Mouse (Mus musculus): Measurements from ENCODE around the gene Ralbp1. TPM values are rescaled to one million over a fixed set of nuclear protein-coding genes. Genes with fewer than 3 reads are reported as not detected.

Ralbp1 gene
- total RNA-seq, 1 experiment from 2014 or later, result 116 TPM

DNA sequence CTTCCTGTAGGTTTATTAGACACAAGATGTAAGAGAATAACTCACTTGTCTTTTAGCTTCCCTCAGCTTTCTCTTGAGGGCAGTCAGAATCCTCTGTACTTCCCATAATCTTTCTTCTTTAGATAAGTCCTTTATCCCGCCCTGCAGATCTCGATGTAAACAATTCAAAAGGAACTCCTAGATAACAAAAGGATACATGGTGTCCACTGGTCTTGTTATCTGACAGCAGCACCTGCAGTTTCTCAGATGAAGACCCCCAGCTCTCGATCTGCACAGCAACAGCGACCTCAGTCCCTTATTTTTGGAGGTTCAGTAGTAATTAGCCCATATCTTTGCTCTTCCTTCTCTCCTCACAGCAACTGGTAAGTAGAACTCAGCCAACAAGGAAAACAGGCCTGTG, 28.0 kb downstream of the Ralbp1 start:
- ATAC-seq (replicated peaks; ENCODE audit: low read depth, poor library complexity, severe bottlenecking), result peak; percentile 30; the same call in 1 of the 2 replicates

DNA sequence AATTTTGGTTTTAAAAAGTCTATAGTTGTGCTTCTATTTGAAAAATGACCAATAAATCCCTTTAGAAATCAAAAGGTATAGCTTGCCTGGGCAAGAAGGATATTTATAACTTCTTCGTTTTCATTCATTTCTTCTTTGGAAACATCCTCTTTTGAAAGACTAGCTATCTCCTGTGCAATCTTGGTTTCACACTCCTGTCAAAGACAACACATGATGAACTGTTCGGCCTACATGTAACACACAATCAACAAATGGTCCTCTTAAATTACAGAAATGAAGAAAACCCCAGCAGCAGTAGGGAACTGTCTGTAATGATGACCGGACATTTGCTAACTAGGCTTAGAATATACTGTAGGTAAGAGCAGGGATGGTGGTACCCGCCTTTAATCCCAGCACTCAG, 31.6 kb downstream of the Ralbp1 start:
- no peak for ATAC-seq (replicated peaks; ENCODE audit: low read depth, poor library complexity, severe bottlenecking)

DNA sequence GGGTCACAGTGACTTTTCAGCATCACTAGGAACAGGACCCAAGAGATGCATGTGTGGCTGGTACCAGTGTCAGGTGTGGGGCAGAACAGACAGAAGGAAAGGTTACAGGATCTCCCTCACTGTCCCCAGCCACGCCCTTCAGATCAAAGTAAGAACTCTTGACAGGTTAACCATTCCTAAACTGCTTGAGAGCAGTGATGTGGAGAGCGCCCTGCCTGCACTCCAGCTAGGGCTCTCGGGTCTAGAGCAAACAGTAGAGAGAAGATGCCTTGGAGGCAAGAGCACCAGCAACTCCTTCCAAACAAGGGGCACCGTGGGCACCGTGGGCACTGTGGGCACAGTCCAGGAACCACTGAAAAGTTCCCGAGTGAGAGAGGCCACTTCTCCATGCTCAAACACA, 32.3 kb downstream of the Ralbp1 start:
- ATAC-seq (replicated peaks; ENCODE audit: low read depth, poor library complexity, severe bottlenecking), result no peak

DNA sequence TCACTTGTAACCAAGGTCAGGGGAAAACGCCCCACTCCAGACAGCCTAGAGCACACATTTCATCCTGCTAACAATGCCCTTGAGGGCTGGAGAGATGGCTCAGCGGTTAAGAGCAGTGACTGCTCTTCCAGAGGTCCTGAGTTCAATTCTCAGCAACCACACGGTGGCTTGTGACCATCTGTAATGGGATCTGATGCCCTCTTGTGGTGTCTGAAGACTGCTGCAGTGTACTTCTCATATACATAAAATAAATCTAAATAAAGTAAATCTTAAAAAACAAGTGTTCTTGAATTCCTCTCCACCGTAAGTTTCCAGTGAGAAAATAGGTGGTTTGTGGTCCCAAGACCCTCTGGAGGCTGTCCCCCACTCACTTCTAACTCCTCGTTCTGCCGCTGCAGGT, 33.8 kb downstream of the Ralbp1 start:
- no peak for ATAC-seq (replicated peaks; ENCODE audit: low read depth, poor library complexity, severe bottlenecking)

DNA sequence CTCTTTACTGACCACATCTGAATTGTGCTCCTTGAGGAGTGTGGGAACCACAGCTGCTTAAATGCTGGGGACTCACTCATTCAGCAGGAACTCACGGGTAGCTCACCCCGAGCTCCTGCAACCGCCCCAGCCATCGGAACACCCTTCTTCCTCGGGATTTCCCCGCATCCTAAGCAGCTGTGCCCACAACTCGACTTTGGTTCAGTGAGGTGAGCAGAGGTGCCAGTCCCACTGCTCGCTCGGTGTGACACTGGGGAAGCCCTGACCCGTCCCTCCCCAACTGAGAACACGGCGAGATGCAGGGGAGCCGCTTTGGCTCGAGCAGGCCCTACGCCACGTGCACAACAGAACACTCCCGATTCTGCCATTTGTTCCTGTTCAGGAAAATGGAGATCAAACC, 35.1 kb downstream of the Ralbp1 start:
- ATAC-seq (replicated peaks; ENCODE audit: low read depth, poor library complexity, severe bottlenecking), result no peak

DNA sequence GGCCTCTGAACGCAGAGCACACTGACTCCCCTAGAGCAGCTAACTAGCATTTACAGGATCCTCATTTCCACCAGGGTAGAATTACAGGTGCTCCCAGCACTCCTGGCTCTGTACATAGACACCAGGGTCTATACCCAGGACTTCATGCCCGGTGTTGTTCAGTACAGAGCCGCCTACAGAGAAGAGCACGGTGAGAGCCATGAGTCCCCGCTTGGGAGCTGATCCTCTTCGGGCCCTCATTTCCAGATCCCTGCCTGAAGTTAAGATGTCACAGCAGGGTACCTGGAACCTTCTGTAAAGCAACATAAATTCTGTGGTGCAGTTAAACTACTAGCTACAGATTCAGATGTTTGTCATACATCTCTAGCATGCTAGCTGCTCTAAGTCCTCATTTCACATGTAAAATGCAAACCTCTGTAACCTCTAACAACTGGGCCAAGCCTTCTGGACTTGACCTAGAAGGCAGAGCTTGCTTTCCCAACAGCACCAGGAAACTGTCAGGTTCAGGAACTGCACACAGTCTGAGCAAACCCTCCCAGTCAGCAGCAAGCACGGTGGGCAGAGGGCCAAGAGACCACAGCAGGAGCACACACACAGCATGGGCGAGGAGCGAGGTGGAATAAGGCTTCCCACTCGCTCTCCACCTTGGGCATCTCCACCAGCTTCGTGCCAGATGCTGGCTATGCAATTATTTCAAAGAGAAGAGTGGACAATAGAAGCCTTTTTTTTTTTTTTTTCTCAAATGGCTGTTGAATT, 37.7 kb downstream of the Ralbp1 start:
- no peak for ATAC-seq (replicated peaks; ENCODE audit: low read depth, poor library complexity, severe bottlenecking)

DNA sequence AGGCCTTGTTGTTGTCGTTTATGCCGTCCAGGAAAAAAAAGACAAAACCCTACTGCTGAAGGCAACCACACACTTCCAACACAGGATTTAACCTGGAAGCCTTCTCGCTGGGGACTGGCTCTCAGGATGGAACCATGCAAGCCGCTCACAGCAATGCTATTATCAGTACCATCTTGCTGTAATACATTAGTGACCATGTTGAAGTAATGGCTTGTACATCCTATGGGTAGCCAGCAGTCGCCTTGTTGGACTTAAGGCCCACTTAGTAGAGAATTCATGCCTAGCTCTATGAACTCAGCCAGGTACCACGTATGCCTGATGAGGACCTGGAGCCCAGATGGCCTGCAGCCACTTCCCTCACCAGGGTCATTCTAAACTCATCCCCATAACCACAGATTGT, 40.2 kb downstream of the Ralbp1 start:
- ATAC-seq (replicated peaks; ENCODE audit: low read depth, poor library complexity, severe bottlenecking), result no peak

DNA sequence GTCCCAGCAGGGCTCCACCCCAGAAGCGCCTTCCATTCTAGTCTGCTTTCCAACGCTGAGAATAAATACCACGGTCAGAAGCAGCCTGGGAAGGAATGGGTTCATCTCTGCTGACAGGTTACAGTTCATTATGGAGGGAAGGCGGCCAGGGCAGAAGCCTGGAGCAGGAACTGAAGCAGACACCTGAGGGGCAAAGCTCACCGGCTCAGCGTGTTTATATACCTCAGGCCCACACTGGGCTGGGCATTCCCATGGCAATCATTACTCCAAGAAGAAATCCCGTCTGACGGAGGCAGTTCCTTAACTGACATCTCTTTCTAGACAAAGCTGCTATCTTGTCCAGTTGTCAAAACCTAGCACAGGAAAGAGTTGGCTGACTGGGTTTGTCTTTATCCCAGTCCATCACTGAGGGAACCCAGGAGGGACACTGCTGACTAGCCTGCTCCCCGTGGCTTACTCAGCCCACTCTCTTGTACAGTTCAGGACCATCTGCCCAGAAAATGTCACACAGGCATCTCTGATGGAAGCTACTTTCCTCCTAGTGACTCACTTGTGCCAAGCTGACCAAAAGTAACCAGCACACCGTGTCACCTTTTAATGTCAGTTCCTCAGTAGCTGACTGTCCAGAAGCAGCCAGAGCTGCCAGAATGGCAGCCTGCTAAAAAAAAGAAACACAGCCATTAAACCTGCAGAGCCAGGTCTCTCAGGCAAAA, 42.8 kb downstream of the Ralbp1 start:
- no peak for ATAC-seq (replicated peaks; ENCODE audit: low read depth, poor library complexity, severe bottlenecking)

DNA sequence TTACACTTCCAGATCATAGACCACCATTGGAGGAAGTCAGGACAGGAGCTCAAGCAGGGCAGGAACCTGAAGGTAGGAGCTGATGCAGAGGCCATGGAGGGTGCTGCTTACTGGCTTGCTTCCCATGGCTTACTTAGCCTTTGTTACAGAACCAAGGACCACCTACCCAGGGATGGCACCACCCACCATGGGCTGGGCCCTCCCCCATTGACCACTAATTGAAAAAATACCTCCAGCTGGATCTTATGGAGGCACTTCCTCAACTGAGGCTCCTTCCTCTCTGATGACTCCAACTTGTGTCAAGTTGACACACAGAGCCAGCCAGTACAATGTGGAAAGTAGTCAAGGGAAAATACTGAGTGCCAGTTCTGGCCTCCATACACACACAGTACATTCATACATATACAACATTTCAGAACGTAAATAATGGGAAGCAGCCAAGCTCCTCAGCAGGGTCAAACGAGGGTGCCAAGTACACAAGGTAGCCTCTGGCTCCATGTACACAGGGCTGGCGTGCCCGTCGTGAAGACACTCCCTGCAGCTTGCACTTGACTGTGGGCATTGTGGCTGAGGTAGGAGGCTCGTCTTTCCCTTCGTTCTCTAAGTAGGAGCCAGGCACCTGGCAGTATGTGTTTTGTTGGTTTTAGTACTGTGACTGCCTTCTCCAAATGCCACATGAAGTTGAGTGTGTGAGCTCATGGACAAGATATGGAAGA, 45.9 kb downstream of the Ralbp1 start:
- no peak for ATAC-seq (replicated peaks; ENCODE audit: low read depth, poor library complexity, severe bottlenecking)

DNA sequence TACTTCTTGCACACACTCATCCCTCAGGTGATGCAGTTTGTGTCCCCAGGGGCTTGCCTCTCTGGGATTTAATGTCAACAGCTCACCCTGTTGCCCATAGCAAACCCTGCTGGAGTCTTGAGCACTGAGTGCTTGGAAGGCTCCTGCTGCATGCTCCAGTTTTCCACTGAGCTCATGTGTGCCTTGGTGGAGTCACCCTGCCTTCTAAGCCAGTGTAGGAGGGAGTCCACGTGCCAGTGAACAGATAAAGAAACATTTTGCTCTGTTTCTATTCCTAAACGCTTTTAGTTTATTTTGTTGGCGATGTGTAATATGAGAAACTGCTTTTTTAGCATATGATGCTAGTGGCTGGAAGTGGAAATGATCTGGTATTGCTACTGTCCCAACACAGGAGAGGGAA, 48.9 kb downstream of the Ralbp1 start:
- ATAC-seq (replicated peaks; ENCODE audit: low read depth, poor library complexity, severe bottlenecking), result no peak

DNA sequence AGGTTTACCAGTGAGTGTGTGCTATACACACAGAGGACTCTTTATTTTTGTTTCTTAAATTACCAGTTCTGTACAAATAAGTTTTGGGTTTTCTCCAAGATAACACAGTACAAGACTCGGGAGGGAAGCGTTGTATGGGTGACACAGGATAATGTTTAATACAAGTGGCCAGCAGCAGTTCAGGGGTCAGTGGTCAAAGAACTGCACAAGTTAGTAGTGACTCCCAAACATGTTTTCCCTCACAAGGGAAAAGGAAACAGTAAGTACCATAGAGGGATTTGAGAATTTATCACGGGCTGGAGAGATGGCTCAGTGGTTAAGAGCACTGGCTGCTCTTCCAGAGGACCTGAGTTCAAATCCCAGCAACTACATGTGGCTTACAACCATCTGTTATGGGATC, 51.7 kb downstream of the Ralbp1 start:
- no peak for ATAC-seq (replicated peaks; ENCODE audit: low read depth, poor library complexity, severe bottlenecking)

DNA sequence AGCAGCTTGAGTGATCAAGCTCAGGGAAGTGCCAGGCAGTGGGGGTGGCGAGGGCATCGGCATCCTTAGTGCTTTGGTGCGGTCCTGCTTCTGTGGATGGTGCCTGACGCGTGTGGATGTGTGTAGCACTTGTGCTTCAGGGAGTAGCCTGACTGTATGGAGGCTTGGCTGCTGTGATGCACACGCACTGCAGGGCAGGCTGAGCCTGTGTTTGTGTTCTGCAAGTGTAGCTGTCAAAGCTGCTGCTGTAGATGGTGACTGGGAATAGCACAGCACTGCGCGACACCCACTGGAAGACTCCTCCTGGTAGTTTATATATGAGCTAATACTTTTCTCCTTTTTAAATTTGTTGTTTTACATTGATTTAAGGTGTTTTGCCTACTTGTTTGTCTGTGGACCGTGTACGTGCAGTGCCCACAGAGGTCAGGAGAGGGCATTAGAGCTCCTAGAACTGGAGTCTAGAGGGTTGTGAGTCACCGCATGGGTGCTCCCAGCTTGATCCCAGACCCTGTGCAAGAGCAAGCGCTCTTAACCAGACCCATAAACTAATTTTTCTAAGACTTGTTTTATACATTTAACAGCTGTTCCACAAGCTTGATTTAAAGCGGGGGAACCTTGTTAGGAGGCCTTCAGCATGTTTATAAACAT, 55.3 kb downstream of the Ralbp1 start:
- 0 out of 2 replicates have a peak, but pooled peaks have one; percentile 34 for ATAC-seq (replicated peaks; ENCODE audit: low read depth, poor library complexity, severe bottlenecking)

DNA sequence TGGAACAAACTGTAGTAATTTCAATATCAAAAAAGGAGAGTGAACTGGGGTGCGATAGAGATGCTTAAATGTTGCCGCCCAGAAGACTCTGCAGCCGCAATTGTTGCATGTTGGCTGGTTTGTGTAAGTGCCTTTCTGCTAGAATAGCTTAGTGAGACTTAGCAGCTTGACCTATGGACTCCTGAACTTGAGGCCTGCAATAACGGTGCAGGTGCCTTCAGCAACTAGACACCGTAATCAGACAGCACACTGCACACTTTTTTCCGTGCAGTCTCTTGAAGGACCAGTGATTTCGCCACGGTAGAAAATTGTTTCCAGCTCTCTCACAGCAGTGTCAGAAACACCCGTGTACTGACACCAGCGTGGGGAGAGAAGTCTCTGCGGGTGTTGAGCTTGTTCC, 56.6 kb downstream of the Ralbp1 start:
- no peak for ATAC-seq (replicated peaks; ENCODE audit: low read depth, poor library complexity, severe bottlenecking)

DNA sequence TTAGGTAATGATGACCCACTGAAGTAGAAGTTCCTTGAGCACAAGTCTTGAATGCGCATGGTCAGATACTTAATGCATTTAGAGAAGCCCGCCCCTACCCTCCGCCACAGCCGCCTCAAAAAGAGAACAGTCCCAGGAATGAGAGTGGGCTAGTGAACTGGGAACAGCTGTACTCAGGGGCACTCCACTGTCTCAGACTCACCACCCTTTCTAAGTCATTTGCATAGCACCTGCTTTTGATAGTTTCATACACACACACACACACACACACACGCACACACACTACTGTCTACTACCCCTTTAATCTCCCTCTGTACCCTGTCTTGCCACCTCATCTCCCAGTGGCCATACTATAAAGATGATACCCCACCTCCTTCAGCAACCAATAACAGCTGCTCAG, 57.7 kb downstream of the Ralbp1 start:
- ATAC-seq (replicated peaks; ENCODE audit: low read depth, poor library complexity, severe bottlenecking), result no peak

DNA sequence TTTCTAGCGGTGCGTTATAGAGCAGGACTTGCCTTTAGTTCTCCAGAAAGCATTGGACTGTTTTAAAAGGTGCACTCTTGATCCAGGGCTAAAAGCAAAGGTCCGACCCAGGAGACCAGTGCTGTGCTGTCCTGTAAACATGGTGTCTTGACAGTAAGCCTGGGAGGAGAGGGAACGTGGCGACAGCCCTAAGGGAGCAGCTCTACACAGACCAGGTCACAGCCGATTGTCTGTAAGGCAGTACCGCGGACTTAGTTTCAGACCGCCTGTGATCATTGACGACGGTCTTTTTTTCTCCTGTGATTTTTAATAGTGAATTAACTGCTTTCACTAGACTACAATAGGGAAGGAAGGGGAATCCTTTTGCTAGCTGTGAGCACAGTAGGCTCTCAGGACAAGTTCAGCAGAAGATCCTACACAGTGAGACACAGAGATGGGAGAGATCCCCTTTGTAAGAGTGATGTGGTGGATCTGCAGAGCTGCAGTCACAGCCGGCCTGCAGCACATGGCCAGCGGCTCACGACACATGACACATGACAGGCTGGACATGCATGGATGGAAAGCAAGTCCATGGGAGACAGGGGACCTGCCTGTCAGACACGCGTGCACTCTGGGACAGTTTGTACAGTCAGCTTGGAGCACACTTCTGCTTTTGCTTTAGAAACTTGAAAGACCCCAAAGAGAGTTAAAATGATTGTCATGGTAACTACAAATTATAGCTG, 58.3 kb downstream of the Ralbp1 start:
- ATAC-seq (replicated peaks; ENCODE audit: low read depth, poor library complexity, severe bottlenecking), result no peak

DNA sequence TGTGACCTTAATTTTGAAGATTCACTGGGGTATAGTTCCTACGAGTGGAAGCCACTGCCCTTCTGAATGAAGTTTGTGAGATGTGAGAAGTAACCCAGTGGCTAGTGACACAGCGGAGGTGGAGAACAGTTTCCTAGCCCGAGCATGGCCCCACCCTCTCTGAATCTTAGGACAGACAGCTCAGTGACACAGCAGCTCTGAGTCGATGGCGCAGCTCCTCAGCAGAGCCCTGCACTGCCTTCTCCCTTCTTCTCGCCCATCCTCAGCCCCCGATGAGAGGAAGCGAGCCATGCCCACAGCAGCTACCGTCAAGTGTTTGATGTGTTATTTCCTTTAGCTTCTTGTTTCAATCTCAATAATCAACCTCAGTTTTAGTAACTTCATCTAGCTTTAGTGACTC, 59.3 kb downstream of the Ralbp1 start:
- ATAC-seq (replicated peaks; ENCODE audit: low read depth, poor library complexity, severe bottlenecking), result peak; percentile 83

DNA sequence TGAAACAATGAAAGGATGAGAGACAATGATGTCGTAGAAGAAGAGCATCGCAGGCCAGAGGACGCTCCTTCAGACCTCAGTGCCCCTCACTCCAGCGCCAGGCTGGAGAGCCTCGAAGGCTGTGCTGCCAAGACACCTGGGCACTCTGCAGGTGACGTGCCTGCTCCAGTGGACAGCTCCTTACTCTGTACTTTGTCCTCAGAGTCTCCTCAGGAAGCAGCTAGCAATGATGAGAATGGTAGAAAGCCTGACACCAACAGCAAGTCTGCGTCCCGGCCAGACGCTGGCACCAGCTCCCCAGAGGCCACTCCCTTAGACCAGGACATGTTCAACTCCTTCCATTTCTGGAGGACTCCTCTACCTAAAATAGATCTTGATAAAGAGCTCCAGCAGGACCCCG, 61.4 kb downstream of the Ralbp1 start:
- ATAC-seq (replicated peaks; ENCODE audit: low read depth, poor library complexity, severe bottlenecking), result no peak

DNA sequence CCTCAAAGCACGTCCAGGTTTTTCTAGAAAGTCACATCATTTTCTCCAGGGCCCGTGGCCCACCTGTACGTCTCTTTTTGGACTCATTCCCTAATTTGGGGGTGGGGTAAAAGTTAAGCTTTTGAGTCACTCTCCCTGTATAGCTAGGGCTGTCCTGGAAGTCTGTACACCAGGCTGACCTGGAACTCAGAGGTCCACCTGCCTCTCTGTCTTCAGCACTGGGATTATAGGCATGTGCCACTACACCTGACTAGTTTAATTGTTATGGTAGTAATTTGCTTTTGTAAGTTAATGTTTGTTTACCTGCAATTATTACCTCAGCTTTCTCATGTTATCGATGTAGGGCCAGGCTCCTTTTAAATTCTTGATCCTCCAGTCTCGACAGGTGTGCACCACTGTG, 63.2 kb downstream of the Ralbp1 start:
- ATAC-seq (replicated peaks; ENCODE audit: low read depth, poor library complexity, severe bottlenecking), result no peak

DNA sequence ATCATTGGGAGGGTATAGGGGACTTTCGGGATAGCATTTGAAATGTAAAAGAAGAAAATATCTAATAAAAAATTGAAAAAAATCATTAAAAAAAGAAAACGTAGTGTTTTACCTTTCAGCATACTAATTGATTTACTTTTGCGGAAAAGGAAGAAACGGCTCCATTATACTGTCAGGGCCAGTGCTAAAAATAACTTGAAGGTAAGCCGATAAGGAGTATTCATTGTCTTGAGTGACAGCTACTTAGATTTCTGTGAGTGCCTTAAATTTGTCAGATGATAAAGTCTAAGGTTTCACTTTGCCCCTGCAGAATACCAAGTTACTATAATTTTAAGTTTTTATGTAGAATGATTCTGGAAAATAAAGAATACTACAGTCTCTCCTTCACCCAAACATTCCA, 65.4 kb downstream of the Ralbp1 start:
- ATAC-seq (replicated peaks; ENCODE audit: low read depth, poor library complexity, severe bottlenecking), result no peak

DNA sequence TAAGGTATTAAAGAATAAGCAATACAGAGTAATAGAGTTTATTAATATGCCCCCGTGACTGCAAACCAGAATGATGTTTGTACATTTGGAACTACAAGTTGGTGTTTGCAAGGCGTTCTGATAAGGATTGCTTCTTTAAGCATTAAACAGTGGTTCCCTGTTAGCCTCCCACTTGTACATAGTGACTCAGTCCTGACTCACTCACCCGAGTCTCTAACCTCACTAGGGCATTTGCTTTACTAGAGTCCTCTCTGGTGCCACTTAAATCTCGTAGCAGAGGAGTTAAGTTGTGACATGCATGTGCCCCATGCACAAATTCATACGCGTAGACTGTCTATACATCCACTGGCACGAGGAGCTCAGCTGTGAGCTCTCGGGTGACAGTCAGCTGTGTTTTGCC, 71.8 kb downstream of the Ralbp1 start:
- no peak for ATAC-seq (replicated peaks; ENCODE audit: low read depth, poor library complexity, severe bottlenecking)
